Mouse (Mus musculus): ENCODE results near the gene Ghitm. TPM values are rescaled to one million over a fixed set of nuclear protein-coding genes. Genes with fewer than 3 reads are reported as not detected.

Gene Ghitm
- polyA plus RNA-seq, 1 experiment from 2014 or later: 179 TPM

DNA sequence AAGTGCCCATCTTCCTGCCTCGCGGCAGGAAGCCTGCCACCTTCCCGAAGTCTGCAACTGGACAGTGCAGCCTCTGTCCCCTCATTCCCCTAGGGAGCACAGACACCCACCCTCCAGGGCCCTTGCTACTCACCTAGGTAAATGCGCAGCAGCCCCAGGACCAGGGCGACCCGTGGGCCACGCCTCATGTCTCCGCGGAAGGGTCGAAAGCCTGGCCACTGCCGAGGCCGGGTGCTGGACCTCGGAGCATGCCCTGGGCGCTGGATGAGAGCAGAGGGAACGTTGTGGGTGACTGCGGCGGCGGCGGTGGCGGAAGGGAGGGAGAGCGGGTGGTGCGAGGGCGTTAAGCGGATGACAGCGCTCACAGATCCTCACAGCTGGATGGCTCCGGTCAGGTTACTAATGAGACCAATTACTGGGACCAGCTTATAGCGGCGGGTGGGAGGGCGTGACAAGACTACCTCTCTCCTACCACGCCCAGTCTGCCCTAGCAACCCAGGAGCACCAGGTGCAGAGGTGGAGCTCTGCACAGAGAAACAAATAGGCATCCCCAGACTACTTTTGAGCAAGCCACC, 37.0 kb downstream of the Ghitm start, which contains the start of gene Cdhr1:
Cdhr1 (minus strand) TSS at position 392 of the 575 bp plus-strand sequence.
- peak within 1 kb of the TSS; percentile 69 for H3K9ac ChIP-seq (replicated peaks)
- peak within 1 kb of the TSS; percentile 88 for H3K4me2 ChIP-seq (replicated peaks)
- no peaks in the 10 kb centered on the region for H3K9me3 ChIP-seq
- peak; percentile 91 for ATAC-seq
- peak within 1 kb of the TSS; percentile 51 for H3K4me3 ChIP-seq (replicated peaks)
- peaks cover 19% of the 10 kb centered on the region for H3K27me3 ChIP-seq
- WGBS: 1% methylated on average over 30 of the region's 30 CpGs
- no peak within 1 kb of the TSS for H3K27ac ChIP-seq
- no peaks in the 10 kb centered on the region for H3K36me3 ChIP-seq
- peaks cover 10% of the 10 kb centered on the region for H3K4me1 ChIP-seq (replicated peaks)

DNA sequence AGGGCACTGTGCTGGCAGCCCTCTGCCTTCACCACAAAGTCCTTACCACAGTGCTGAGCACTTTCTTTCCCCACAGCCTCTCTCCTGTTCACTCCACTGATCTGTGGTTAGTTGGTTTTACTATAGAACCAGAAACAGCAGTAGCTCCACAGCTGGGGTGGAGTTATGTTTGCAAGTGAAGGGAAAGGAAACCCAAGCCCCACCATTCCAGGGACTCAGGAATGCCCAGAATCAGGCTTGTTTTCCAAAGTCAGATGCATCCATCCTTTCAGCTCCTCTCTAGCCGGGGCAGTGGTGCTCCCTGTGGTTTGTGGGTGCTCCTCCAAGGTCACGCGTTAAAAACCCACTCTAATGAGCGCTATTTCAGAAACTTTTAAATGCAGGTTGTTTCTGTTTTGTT, 39.5 kb downstream of the Ghitm start:
- Histone ChIP-seq H3K4me3 (replicated peaks) (no peak overlapping the region), H3K36me3 (no peaks in the 10 kb centered on the region), H3K27me3 (peaks cover 19% of the 10 kb centered on the region), H3K4me2 (replicated peaks) (no peak overlapping the region), H3K4me1 (replicated peaks) (peaks cover 10% of the 10 kb centered on the region), H3K9me3 (no peaks in the 10 kb centered on the region), H3K27ac (no peak overlapping the region), H3K9ac (replicated peaks) (no peak overlapping the region)
- 84% methylated on average over 4 of the region's 4 CpGs for WGBS
- ATAC-seq: no peak

- H3K9ac ChIP-seq (replicated peaks): no peak overlapping the region
- H3K27me3 ChIP-seq: peaks cover 17% of the 10 kb centered on the region
- H3K4me1 ChIP-seq (replicated peaks): peaks cover 10% of the 10 kb centered on the region
- ATAC-seq: no peak
- no peaks in the 10 kb centered on the region for H3K9me3 ChIP-seq
- H3K4me3 ChIP-seq (replicated peaks): no peak overlapping the region
- 65% methylated on average over 6 of the region's 6 CpGs for WGBS
- H3K4me2 ChIP-seq (replicated peaks): no peak overlapping the region
- H3K27ac ChIP-seq: no peak overlapping the region
- no peaks in the 10 kb centered on the region for H3K36me3 ChIP-seq
Observed at GRCm38 (mm10) chr14:37094436-37094835, 40.6 kb downstream of the Ghitm start.

DNA sequence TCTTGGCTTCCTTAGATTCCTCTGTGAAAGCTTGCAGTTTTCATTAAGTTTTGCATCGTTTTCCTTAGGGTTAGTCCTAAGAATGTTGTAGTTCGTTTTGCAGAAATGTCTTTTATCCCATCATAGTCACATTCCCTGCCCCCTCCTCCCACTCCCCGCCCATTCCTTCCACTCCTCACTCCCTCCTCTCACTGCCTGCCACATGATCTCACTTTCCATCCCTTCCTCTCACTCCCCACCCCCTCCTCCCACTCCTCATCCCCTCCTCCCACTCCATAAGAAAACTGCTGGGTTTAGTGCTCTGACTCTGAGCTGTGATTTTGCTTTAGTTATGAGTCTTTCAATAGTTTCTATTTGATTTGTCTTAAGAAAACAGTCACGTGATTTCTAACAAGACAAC, 51.3 kb downstream of the Ghitm start:
- Histone ChIP-seq H3K4me2 (replicated peaks) (no peak overlapping the region), H3K27me3 (no peaks in the 10 kb centered on the region), H3K9me3 (no peaks in the 10 kb centered on the region), H3K9ac (replicated peaks) (no peak overlapping the region), H3K36me3 (no peaks in the 10 kb centered on the region), H3K4me3 (replicated peaks) (no peak overlapping the region), H3K27ac (no peak overlapping the region), H3K4me1 (replicated peaks) (no peaks in the 10 kb centered on the region)
- 23% methylated on average over 4 of the region's 4 CpGs for WGBS
- ATAC-seq: no peak

DNA sequence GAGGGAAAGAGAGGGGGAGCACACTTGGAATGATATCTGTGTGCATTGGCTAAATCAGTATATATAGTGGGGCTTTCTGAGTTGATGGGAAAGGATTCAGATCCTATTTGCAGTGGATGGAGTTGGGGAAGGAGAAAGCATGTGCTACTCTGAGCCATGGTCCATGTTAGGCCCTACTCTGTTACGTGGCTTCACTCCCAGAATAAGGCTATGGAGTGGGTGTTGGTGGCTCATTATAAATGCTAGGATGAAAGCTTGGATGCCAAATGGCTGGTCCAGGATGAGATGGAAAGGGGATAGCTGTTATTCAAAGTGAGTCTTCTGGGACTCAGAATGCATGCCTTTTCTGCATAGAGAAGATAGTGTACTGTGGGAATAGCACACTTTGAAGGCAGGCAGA, 54.3 kb downstream of the Ghitm start:
- WGBS: 94% methylated on average over 1 of the region's 1 CpGs

More for the DNA sequence above, 54.3 kb downstream of the Ghitm start:
- Histone ChIP-seq H3K4me3 (replicated peaks) (no peak overlapping the region), H3K9ac (replicated peaks) (no peak overlapping the region), H3K4me2 (replicated peaks) (no peak overlapping the region), H3K4me1 (replicated peaks) (no peaks in the 10 kb centered on the region), H3K27me3 (no peaks in the 10 kb centered on the region), H3K9me3 (no peaks in the 10 kb centered on the region), H3K36me3 (no peaks in the 10 kb centered on the region), H3K27ac (no peak overlapping the region)
- ATAC-seq: no peak

Other genes with a start within 250 kb of the Ghitm start
- 64.1 and 65.8 TPM in 2 replicates for gene Ccser2, start 166.5 kb downstream of the Ghitm start, polyA plus RNA-seq (2015; fragmentation: Nextera tagmentation; extraction: Ambion mirVana)
- not detected in 2 replicates for gene Rgr, start 86.3 kb downstream of the Ghitm start, polyA plus RNA-seq (2015; fragmentation: Nextera tagmentation; extraction: Ambion mirVana)
- not detected in 2 replicates for gene Lrit1, start 80.4 kb downstream of the Ghitm start, polyA plus RNA-seq (2015; fragmentation: Nextera tagmentation; extraction: Ambion mirVana)
- gene Lrit2, start 67.3 kb downstream of the Ghitm start, polyA plus RNA-seq (2015; fragmentation: Nextera tagmentation; extraction: Ambion mirVana): 0.05 TPM in 1 of 2 replicates, not detected in the other
- 0.40 and 0.54 TPM in 2 replicates for gene Cdhr1, start 36.9 kb downstream of the Ghitm start, polyA plus RNA-seq (2015; fragmentation: Nextera tagmentation; extraction: Ambion mirVana)
- not detected in 2 replicates for gene 2610528A11Rik, start 21.2 kb downstream of the Ghitm start, polyA plus RNA-seq (2015; fragmentation: Nextera tagmentation; extraction: Ambion mirVana)